Mouse (Mus musculus) spleen, postnatal 14 days (tissue): ENCODE results near the gene Ccdc36.

Source experiments
- DNase-seq, 2 experiments: peaks; one replicate each; pipeline ENCODE4 v3.0.0; 2021 to 2022; ENCODE audit warnings: low spot score in 2 of 2

Gene Ccdc36

GRCm38 (mm10) chr9:108428384-108428783 is at the start of gene Ccdc36:
Ccdc36 (minus strand) TSS chr9:108428484.
- no peak for DNase-seq

DNA sequence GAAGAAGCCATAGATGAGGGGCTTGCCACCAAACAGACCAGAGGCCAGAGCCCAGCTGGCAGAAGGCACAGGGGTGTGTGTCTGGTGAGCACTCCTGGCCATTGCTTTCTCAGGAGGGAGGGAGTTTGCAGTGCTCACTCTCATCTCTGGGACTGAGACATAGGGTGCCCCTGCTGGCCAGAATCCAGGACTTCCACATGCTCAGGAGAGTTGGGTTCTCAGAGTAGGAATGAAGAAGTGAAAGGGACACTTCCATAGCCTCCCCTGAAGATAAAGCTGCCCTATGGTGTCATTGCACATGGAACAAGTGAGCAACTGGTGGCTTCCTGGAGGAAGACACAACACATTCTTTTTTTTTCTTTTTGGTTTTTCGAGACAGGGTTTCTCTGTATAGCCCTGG is 46.2 kb upstream of the Ccdc36 start:
- DNase-seq = no peak

GRCm38 (mm10) chr9:108469845-108470244 is 41.6 kb upstream of the Ccdc36 start:
- no peak for DNase-seq

GRCm38 (mm10) chr9:108469430-108469829 is 41.1 kb upstream of the Ccdc36 start:
- DNase-seq = no peak

GRCm38 (mm10) chr9:108466219-108466618 is 37.9 kb upstream of the Ccdc36 start:
- no peak for DNase-seq

DNA sequence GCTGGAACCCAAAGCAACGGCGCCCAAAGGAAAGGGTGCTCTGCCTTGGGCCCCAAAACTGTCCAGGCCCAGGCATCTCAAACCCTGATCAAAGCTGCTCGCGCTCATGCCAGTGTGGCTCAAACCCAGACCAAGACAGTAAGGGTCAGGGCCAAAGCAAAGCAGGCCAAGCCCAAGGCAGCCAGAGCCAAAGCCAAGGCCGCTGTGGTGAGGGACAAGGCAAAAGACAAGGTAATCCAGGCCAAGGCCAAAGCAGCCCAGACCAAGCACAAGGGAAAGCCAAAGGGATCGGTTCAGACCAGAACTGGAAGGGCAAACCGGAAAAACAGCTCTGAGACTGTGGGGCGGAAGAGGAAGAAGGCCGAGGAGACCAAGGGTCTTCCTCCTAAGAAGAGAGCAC is 35.4 kb upstream of the Ccdc36 start:
- DNase-seq = no peak

GRCm38 (mm10) chr9:108462192-108462591 is 33.9 kb upstream of the Ccdc36 start:
- no peak for DNase-seq

- DNase-seq = no peak
These were observed 33.4 kb upstream of the Ccdc36 start for GRCm38 (mm10) chr9:108461675-108462074.

GRCm38 (mm10) chr9:108461181-108461631 is 32.9 kb upstream of the Ccdc36 start, which contains the start of gene Klhdc8b:
Klhdc8b (minus strand) TSS chr9:108461581.
- no peak for DNase-seq

- DNase-seq = peak; percentile 64 to 79
These were observed 32.3 kb upstream of the Ccdc36 start, which contains the start of gene Ccdc71 for GRCm38 (mm10) chr9:108460319-108461178. Ccdc71 (plus strand) TSS chr9:108460527.

DNA sequence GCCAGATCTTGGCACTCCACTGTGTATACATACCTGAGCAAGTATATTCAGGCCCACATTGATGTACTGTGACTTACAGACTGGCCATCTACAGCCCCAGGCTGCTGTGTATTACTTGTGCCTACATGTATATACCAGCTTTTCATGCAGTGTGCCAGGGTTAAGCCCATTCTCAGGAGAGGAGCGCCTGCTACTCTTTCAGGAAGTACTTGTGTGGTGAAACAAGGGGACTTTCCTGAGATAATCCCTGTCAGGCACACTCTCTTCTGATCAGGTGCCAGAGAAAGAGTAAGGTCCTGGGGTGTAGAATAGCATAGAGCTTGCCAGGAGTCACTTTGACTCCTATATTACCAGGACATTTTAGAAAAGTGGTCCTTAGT is 31.6 kb upstream of the Ccdc36 start:
- DNase-seq = no peak

DNA sequence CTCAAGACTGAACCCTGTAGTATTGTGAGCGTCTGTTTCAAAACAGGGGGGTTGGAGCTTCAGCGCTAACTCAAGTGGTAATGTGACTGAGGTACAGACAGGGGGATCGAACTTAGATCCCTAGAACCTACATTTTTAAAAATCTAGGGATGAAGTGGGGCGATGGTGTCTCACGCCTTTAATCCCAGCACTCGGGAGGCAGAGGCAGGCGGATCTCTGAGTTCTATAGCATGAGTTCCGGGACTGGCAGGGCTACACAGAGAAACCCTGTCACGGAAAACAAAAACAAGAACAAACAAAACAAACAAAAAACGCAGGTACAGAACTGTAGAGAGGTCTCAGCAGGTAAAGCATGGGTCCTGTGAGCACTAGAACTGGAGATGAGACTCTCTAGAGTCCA is 28.7 kb upstream of the Ccdc36 start:
- no peak for DNase-seq

GRCm38 (mm10) chr9:108455747-108456571 is 27.7 kb upstream of the Ccdc36 start:
- DNase-seq = no peak

GRCm38 (mm10) chr9:108454429-108454828 is 26.1 kb upstream of the Ccdc36 start:
- no peak for DNase-seq

- no peak for DNase-seq
These were observed 25.2 kb upstream of the Ccdc36 start for GRCm38 (mm10) chr9:108453458-108453857.

DNA sequence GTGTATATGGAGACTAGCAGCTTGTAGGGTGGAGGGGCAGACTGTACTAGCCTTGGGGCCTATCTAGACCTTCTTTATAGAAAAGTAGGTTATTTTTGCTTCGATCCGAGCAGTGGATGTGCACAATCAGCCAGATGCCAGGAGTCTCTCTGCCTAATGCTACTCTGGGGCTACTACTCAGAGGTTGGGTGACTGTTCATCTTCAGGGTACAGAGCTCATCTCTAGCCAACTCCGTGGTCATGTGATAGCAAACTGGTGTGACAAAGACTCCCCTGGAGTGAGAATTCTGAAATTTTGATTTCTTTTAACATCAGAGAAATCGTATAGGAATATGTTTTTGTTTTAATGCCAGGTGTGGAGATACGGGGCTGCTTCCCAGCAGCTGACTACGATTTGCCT is 24.6 kb upstream of the Ccdc36 start:
- DNase-seq = no peak

- peak; percentile 76 to 85 for DNase-seq
These were observed 24.1 kb upstream of the Ccdc36 start for GRCm38 (mm10) chr9:108452291-108452906.

GRCm38 (mm10) chr9:108451519-108452160 is 23.4 kb upstream of the Ccdc36 start:
- DNase-seq = no peak

DNA sequence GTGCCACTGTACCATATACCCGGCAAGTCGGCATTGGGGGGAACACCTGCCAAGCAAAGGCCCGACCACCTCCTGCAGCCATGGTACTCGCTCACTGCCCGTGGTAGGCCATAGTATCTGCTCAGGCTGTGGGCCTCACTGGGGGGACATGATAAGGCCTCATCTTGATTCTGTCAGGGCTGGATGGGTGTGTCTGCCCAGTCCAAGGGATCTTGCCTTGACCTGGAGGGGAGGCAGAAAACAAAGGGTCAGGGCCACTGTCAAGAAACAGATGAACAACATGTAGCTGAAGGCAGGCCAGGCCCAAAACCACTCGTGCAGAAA is 22.8 kb upstream of the Ccdc36 start:
- DNase-seq = no peak

DNA sequence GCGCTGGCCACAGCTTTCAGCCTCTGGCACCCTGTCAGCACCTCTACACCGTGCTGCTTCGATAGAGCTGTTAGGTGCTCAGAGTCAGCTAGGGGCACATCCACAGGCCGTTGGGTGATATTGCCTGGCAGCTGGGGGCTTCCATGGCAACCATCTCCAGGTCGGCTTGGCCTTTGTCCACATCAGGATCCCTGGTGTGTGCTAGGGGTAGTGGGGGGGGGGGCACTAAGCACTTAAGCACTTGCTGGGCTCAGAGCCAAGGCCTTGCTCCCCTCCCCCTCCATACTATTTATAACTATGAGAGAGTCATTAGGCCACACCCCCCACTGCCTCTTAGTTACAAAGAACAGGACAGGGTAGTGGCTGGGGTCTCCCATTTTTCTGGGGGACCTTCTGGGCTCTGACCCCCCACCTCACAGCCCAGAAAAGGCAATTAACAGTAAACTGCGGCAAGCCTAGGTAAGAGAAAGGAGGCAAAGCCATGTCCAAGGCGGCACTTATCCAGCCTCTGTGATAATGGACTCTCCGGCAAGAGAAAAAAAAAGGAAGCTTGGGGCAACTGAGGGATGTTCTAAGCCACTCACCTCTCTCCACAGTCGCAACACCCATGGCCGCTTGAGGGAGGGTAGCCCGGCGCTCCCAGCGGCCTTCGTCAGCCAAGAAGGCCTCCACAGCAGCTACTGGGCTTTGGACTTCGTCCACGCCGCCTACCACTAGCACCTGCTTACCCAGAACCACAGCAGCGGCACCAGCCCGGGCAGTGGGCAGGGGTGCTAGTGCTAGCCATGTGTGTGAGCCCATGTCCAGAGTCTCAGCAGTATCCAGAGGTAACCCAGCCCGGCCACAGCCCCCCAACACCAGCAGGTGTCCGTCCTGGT is 22.2 kb upstream of the Ccdc36 start:
- DNase-seq = no peak

GRCm38 (mm10) chr9:108449860-108450259 is 21.6 kb upstream of the Ccdc36 start:
- DNase-seq = no peak
